Mouse (Mus musculus) C2C12 (cell line): ENCODE results near the gene Cd3e.

Source experiments
- CTCF ChIP-seq: IDR thresholded peaks from one replicate; pipeline ENCODE4 v1.5.1; 2011; ENCODE audit not compliant: control insufficient read depth, insufficient read depth, insufficient read length
- MAX ChIP-seq: IDR thresholded peaks from one replicate; pipeline ENCODE4 v1.6.1; 2011; ENCODE audit warnings: mild to moderate bottlenecking, control low read depth
- MYOG ChIP-seq: IDR thresholded peaks from one replicate; pipeline ENCODE4 v1.6.1; 2011; ENCODE audit not compliant: control insufficient read depth, insufficient read length; ENCODE audit errors: extremely low read depth
- USF1 ChIP-seq: IDR thresholded peaks from one replicate; pipeline ENCODE4 v1.6.1; 2011; ENCODE audit warnings: low read depth, mild to moderate bottlenecking, control low read depth, moderate library complexity

GRCm38 (mm10) chr9:45007404-45007803, 2.0 kb downstream of the Cd3e start:
- TF ChIP-seq MAX (no peak), CTCF (no peak), USF1 (no peak), MYOG (no peak)
